Mouse (Mus musculus): ENCODE data around the gene Serpinb8.

Gene Serpinb8

DNA sequence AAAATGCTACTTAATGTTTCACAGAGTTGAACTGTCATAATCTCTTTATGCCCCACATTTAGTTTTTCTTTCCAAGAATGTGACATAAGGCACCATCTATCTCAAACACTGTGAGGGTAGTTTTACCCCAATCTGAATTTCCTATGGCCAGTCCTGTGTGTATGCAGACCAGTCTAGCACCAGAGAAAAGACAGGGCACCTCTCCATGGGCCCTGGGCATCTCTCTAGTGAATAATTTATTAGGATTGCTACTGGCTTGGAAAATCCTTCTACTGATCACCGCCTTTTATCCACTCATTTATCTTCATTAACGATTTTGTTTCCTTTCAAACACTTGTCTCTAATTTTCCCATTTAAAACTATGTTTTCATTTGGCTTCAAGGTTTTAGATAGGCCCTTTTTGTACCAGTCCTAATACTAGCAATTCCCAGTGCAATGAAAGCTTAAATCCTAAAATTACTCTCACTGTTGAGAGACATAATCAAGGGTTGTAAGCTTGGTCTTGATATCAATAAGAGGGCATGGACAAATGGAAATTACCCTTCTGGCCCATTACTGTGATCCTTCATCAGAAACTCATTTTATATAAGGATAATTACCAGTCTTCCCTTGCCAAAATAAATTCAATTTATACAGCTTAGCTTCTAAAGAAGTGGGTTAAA is 52.8 kb downstream of the Serpinb8 start:
- no peak for DNase-seq (ENCODE audit: extremely low spot score, low spot score)

DNA sequence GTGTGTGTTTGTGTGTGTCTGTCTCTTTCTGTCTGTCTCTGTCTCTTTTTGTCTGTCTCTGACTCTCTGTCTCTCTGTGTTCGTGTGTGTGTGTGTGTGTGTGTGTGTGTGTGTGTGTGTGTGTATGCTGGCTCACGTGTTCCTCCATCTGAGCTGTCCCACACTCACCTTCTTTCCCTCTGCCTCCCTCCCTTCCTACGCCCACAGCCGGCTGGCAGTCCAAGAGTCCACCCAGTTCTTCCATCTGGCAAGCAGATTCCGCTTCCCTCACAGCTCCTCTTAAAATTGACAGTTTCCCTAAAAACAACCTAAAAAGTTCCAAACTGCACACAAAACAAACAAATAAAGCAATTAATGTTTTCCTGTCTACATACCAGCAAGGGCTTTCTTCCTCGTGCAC is 55.3 kb downstream of the Serpinb8 start:
- DNase-seq (ENCODE audit: extremely low spot score, low spot score), result no peak

DNA sequence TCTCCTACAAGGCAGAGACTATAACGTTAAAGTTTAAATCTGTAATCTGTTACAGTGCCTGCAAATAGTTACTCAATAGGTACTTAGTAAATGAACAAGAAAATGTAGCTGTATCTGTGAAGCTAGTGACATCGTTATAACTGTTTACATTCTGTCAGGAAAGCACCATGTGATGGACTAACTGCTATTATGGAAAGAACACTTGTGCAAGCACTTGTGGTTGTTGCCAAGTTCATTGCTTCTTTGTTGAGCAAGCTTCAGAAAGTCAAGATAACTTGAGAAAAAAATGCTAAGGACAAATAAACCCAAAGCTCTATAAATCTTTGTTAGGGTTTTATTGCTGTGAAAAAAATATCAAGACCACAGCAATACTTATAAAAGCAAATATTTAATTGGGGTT is 67.9 kb downstream of the Serpinb8 start:
- no peak for DNase-seq (ENCODE audit: extremely low spot score, low spot score)
